Mouse (Mus musculus): ENCODE measurements at regions not wholly inside any gene's neighbourhood (a gene's known extent, or its start where the extent isn't known, plus 50 kb on each side); places are given as distances from the start of the nearest gene placed in this dataset.

- no peak overlapping the region for H3K9ac ChIP-seq (ENCODE audit: low read depth, low read length)
- H3K27ac ChIP-seq (ENCODE audit: low read depth, low read length) = no peak overlapping the region
- peaks cover 3% of the 10 kb centered on the region for H3K4me1 ChIP-seq (replicated peaks; ENCODE audit: control insufficient read depth, insufficient read depth, low read length)
- H3K27me3 ChIP-seq (ENCODE audit: control insufficient read depth, insufficient read depth, low read length) = no peaks in the 10 kb centered on the region
- 94% methylated on average over 1 of the region's 1 CpGs for whole genome bisulfite sequencing
- H3K9me3 ChIP-seq (ENCODE audit: control insufficient read depth, low read length) = no peaks in the 10 kb centered on the region
- DNase-seq (ENCODE audit: low spot score) = no peak
- H3K4me3 ChIP-seq (ENCODE audit: low read depth, low read length) = no peak overlapping the region
- ATAC-seq (ENCODE audit: low FRiP score) = no peak
- H3K36me3 ChIP-seq (ENCODE audit: control insufficient read depth, insufficient read depth, low read length) = no peaks in the 10 kb centered on the region
- no peak overlapping the region for H3K4me2 ChIP-seq (replicated peaks; ENCODE audit: low read depth, low read length)
Measured at GRCm38 (mm10) chr14:76617889-76618288, 61.2 kb upstream of the Serp2 start.

GRCm38 (mm10) chr14:76617447-76617846, 60.8 kb upstream of the Serp2 start:
- H3K27me3 ChIP-seq (ENCODE audit: control insufficient read depth, insufficient read depth, low read length) = no peaks in the 10 kb centered on the region
- H3K9me3 ChIP-seq (ENCODE audit: control insufficient read depth, low read length) = no peaks in the 10 kb centered on the region
- 87% methylated on average over 11 of the region's 11 CpGs for WGBS
- DNase-seq (ENCODE audit: low spot score) = no peak
- no peaks in the 10 kb centered on the region for H3K36me3 ChIP-seq (ENCODE audit: control insufficient read depth, insufficient read depth, low read length)
- H3K4me1 ChIP-seq (replicated peaks; ENCODE audit: control insufficient read depth, insufficient read depth, low read length) = no peaks in the 10 kb centered on the region; the same call in 1 of the 2 replicates
- ATAC-seq (ENCODE audit: low FRiP score) = no peak
- no peak overlapping the region for H3K4me3 ChIP-seq (ENCODE audit: low read depth, low read length)
- H3K9ac ChIP-seq (ENCODE audit: low read depth, low read length) = no peak overlapping the region
- no peak overlapping the region for H3K27ac ChIP-seq (ENCODE audit: low read depth, low read length)
- no peak overlapping the region for H3K4me2 ChIP-seq (replicated peaks; ENCODE audit: low read depth, low read length)

- WGBS = 37% methylated on average over 3 of the region's 3 CpGs
- H3K4me3 ChIP-seq (ENCODE audit: low read depth, low read length) = no peak overlapping the region
- H3K27ac ChIP-seq (ENCODE audit: low read depth, low read length) = no peak overlapping the region
- no peak overlapping the region for H3K9ac ChIP-seq (ENCODE audit: low read depth, low read length)
- H3K4me2 ChIP-seq (replicated peaks; ENCODE audit: low read depth, low read length) = no peak overlapping the region
- H3K27me3 ChIP-seq (ENCODE audit: control insufficient read depth, insufficient read depth, low read length) = no peaks in the 10 kb centered on the region
- H3K36me3 ChIP-seq (ENCODE audit: control insufficient read depth, insufficient read depth, low read length) = no peaks in the 10 kb centered on the region
- ATAC-seq (ENCODE audit: low FRiP score) (no peak), DNase-seq (ENCODE audit: low spot score) (no peak)
- no peaks in the 10 kb centered on the region for H3K4me1 ChIP-seq (replicated peaks; ENCODE audit: control insufficient read depth, insufficient read depth, low read length)
- no peaks in the 10 kb centered on the region for H3K9me3 ChIP-seq (ENCODE audit: control insufficient read depth, low read length)
Measured at GRCm38 (mm10) chr14:76616367-76616683, 59.6 kb upstream of the Serp2 start.

- Histone ChIP-seq H3K4me3 (ENCODE audit: low read depth, low read length) (no peak overlapping the region), H3K9ac (ENCODE audit: low read depth, low read length) (no peak overlapping the region), H3K4me2 (replicated peaks; ENCODE audit: low read depth, low read length) (no peak overlapping the region), H3K36me3 (ENCODE audit: control insufficient read depth, insufficient read depth, low read length) (no peaks in the 10 kb centered on the region), H3K9me3 (ENCODE audit: control insufficient read depth, low read length) (no peaks in the 10 kb centered on the region), H3K27ac (ENCODE audit: low read depth, low read length) (no peak overlapping the region), H3K27me3 (ENCODE audit: control insufficient read depth, insufficient read depth, low read length) (no peaks in the 10 kb centered on the region), H3K4me1 (replicated peaks; ENCODE audit: control insufficient read depth, insufficient read depth, low read length) (no peaks in the 10 kb centered on the region)
- DNase-seq (ENCODE audit: low spot score) (no peak), ATAC-seq (ENCODE audit: low FRiP score) (no peak)
- 77% methylated on average over 8 of the region's 8 CpGs for WGBS
Measured at GRCm38 (mm10) chr14:76615603-76616366, 59.1 kb upstream of the Serp2 start.

- 82% methylated on average over 11 of the region's 11 CpGs for WGBS
- ATAC-seq (ENCODE audit: low FRiP score) = no peak
- no peaks in the 10 kb centered on the region for H3K27me3 ChIP-seq (ENCODE audit: control insufficient read depth, insufficient read depth, low read length)
Measured at GRCm38 (mm10) chr14:76615182-76615581, 58.5 kb upstream of the Serp2 start.

GRCm38 (mm10) chr14:76614682-76615081, 58.0 kb upstream of the Serp2 start:
- Histone ChIP-seq H3K27me3 (ENCODE audit: control insufficient read depth, insufficient read depth, low read length) (no peaks in the 10 kb centered on the region), H3K4me1 (replicated peaks; ENCODE audit: control insufficient read depth, insufficient read depth, low read length) (no peaks in the 10 kb centered on the region), H3K4me2 (replicated peaks; ENCODE audit: low read depth, low read length) (no peak overlapping the region), H3K4me3 (ENCODE audit: low read depth, low read length) (no peak overlapping the region), H3K9me3 (ENCODE audit: control insufficient read depth, low read length) (no peaks in the 10 kb centered on the region), H3K9ac (ENCODE audit: low read depth, low read length) (no peak overlapping the region), H3K27ac (ENCODE audit: low read depth, low read length) (no peak overlapping the region), H3K36me3 (ENCODE audit: control insufficient read depth, insufficient read depth, low read length) (no peaks in the 10 kb centered on the region)
- 81% methylated on average over 5 of the region's 5 CpGs for WGBS
- DNase-seq (ENCODE audit: low spot score) (no peak), ATAC-seq (ENCODE audit: low FRiP score) (no peak)

More at GRCm38 (mm10) chr14:76615182-76615581, 58.5 kb upstream of the Serp2 start:
- Histone ChIP-seq H3K36me3 (ENCODE audit: control insufficient read depth, insufficient read depth, low read length) (no peaks in the 10 kb centered on the region), H3K9me3 (ENCODE audit: control insufficient read depth, low read length) (no peaks in the 10 kb centered on the region), H3K4me2 (replicated peaks; ENCODE audit: low read depth, low read length) (no peak overlapping the region), H3K4me3 (ENCODE audit: low read depth, low read length) (no peak overlapping the region), H3K4me1 (replicated peaks; ENCODE audit: control insufficient read depth, insufficient read depth, low read length) (no peaks in the 10 kb centered on the region), H3K27ac (ENCODE audit: low read depth, low read length) (no peak overlapping the region), H3K9ac (ENCODE audit: low read depth, low read length) (no peak overlapping the region)
- DNase-seq (ENCODE audit: low spot score) = no peak

- H3K4me3 ChIP-seq (ENCODE audit: low read depth, low read length) = no peak overlapping the region
- no peaks in the 10 kb centered on the region for H3K36me3 ChIP-seq (ENCODE audit: control insufficient read depth, insufficient read depth, low read length)
- DNase-seq (ENCODE audit: low spot score) (no peak), ATAC-seq (ENCODE audit: low FRiP score) (no peak)
- no peak overlapping the region for H3K9ac ChIP-seq (ENCODE audit: low read depth, low read length)
- H3K27me3 ChIP-seq (ENCODE audit: control insufficient read depth, insufficient read depth, low read length) = no peaks in the 10 kb centered on the region
- WGBS = 88% methylated on average over 6 of the region's 6 CpGs
- H3K9me3 ChIP-seq (ENCODE audit: control insufficient read depth, low read length) = no peaks in the 10 kb centered on the region
- H3K4me2 ChIP-seq (replicated peaks; ENCODE audit: low read depth, low read length) = no peak overlapping the region
- no peak overlapping the region for H3K27ac ChIP-seq (ENCODE audit: low read depth, low read length)
- no peaks in the 10 kb centered on the region for H3K4me1 ChIP-seq (replicated peaks; ENCODE audit: control insufficient read depth, insufficient read depth, low read length)
Measured at GRCm38 (mm10) chr14:76613604-76614003, 56.9 kb upstream of the Serp2 start.

GRCm38 (mm10) chr14:76610429-76611378, 54.0 kb upstream of the Serp2 start:
- no peaks in the 10 kb centered on the region for H3K27me3 ChIP-seq (ENCODE audit: control insufficient read depth, insufficient read depth, low read length)
- no peak for DNase-seq (ENCODE audit: low spot score)
- H3K27ac ChIP-seq (ENCODE audit: low read depth, low read length) = no peak overlapping the region
- no peak for ATAC-seq (ENCODE audit: low FRiP score)
- no peak overlapping the region for H3K4me3 ChIP-seq (ENCODE audit: low read depth, low read length)
- no peaks in the 10 kb centered on the region for H3K4me1 ChIP-seq (replicated peaks; ENCODE audit: control insufficient read depth, insufficient read depth, low read length)
- H3K4me2 ChIP-seq (replicated peaks; ENCODE audit: low read depth, low read length) = no peak overlapping the region
- no peaks in the 10 kb centered on the region for H3K36me3 ChIP-seq (ENCODE audit: control insufficient read depth, insufficient read depth, low read length)
- 47% methylated on average over 11 of the region's 11 CpGs for WGBS
- no peak overlapping the region for H3K9ac ChIP-seq (ENCODE audit: low read depth, low read length)
- H3K9me3 ChIP-seq (ENCODE audit: control insufficient read depth, low read length) = no peaks in the 10 kb centered on the region
